Mouse (Mus musculus) C2C12 (cell line): Measurements from ENCODE around the gene Zfp507.

Experiments used
- CTCF ChIP-seq: IDR thresholded peaks from one replicate; pipeline ENCODE4 v1.5.1; 2011; ENCODE audit not compliant: control insufficient read depth, insufficient read depth, insufficient read length
- MAX ChIP-seq: IDR thresholded peaks from one replicate; pipeline ENCODE4 v1.6.1; 2011; ENCODE audit warnings: mild to moderate bottlenecking, control low read depth
- MYOD1 ChIP-seq: IDR thresholded peaks from one replicate; pipeline ENCODE4 v1.6.1; 2011; ENCODE audit warnings: low read depth; ENCODE audit not compliant: control insufficient read depth, insufficient read length
- USF1 ChIP-seq: IDR thresholded peaks from one replicate; pipeline ENCODE4 v1.6.1; 2011; ENCODE audit warnings: low read depth, mild to moderate bottlenecking, control low read depth, moderate library complexity

DNA sequence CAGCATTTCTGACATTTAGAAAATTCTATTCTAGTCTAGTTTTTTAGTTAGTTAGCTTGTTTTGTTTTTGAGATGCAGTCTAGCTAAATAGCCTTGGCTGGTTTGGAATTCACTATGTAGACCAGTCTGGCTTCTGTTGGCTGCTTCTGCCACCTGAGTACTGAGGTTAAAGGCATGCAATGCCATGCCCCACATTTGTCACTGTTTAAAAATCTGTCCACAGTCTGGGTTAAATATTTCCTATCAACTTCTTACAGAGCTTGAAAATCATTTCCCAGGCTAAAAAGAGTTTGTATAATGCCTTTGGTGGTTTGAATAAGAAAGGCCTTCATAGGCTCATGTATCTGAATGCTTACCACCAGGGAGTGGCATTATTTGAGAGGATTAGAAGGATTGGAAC, 63.9 kb downstream of the Zfp507 start:
- TF ChIP-seq CTCF (no peak), USF1 (no peak), MYOD1 (no peak), MAX (no peak)
